Mouse (Mus musculus) erythroblast, embryonic 14.5 days (primary cell): ENCODE measurements around the gene Thsd7b.

Experiments
- GATA1 ChIP-seq: IDR thresholded peaks from 2 replicates; pipeline ENCODE4 v1.6.1; 2012; ENCODE audit warnings: low read length, inconsistent platforms, mixed read lengths
- TAL1 ChIP-seq: IDR thresholded peaks from 3 replicates; pipeline ENCODE4 v1.6.1; 2012; ENCODE audit warnings: low read length, inconsistent platforms, mixed read lengths

GRCm38 (mm10) chr1:129761234-129761633 is 488.1 kb downstream of the Thsd7b start:
- TF ChIP-seq GATA1 (no peak), TAL1 (no peak)
